10 mouse cellular contexts compared by ENCODE assay signal in genomic region chr15:86082551-86082961, GRCm38 (mm10). TPM values are rescaled to one million over a fixed set of nuclear protein-coding genes. Genes with fewer than 3 reads are reported as not detected.
A peak's percentile ranks its signal among the peaks of the same experiment; 100 is the strongest.
DNase-seq lines count a peak whose midpoint lies in the region; ATAC-seq and TF ChIP-seq lines count a peak whose summit lies in the region.
"Had no signal": no experiment of that assay in that cellular context is flagged by ENCODE, and none has a peak within 500 bp of the region (broad histone marks: within the 10 kb centered on the region; RNA-seq: fewer than 3 reads in every experiment).

No protein-coding gene starts in this region.

- peaks cover 92% of the 10 kb centered on the region for H3K4me1 ChIP-seq in heart, embryonic 10.5 days

- no peak overlapping the region for H3K4me3 ChIP-seq in heart, embryonic 10.5 days
- H3K4me3 ChIP-seq in left cerebral cortex, adult 2 months: no peak overlapping the region
- H3K4me3 ChIP-seq: neural tube, embryonic 13.5 days had no signal

- no peak for DNase-seq in heart, embryonic 10.5 days (ENCODE audit: low spot score)
- no peak for DNase-seq in heart, adult 9 months (ENCODE audit: low spot score in 2 of 2)
- DNase-seq in left cerebral cortex, adult 2 months (ENCODE audit: extremely low spot score in 1 of 2, low spot score in 2 of 2): peak in 1 of 2 experiments; percentile 45
- DNase-seq in left cerebral cortex, adult 11 months (ENCODE audit: low spot score): no peak
- DNase-seq in cerebellum, adult 11-12 months: peak; percentile 93
- DNase-seq in cerebellum, postnatal 36 days: peak; percentile 90 to 91
- no peak for DNase-seq in adrenal gland, adult 18-20 months (ENCODE audit: low spot score in 2 of 2)
- DNase-seq: lung, adult 2 months had no signal

- no peak for ATAC-seq in monocyte, adult 5-6 weeks (replicated peaks; ENCODE audit: insufficient number of reproducible peaks, low FRiP score, low TSS enrichment, poor library complexity, severe bottlenecking)

- no peaks in the 10 kb centered on the region for H3K27me3 ChIP-seq in heart, embryonic 10.5 days (ENCODE audit: insufficient read depth, poor library complexity, severe bottlenecking)
- H3K27me3 ChIP-seq: neural tube, embryonic 13.5 days had no signal

- no peak for TF ChIP-seq CTCF in left cerebral cortex, adult 2 months (IDR thresholded peaks at IDR 0.05)

- peak overlapping the region; percentile 82 for H3K27ac ChIP-seq in heart, embryonic 10.5 days
- peak overlapping the region; percentile 71 for H3K27ac ChIP-seq in left cerebral cortex, adult 2 months

- H3K9me3 ChIP-seq in heart, embryonic 10.5 days: no peaks in the 10 kb centered on the region
- H3K9me3 ChIP-seq: neural tube, embryonic 13.5 days had no signal

- no peaks in the 10 kb centered on the region for H3K36me3 ChIP-seq in heart, embryonic 10.5 days
- H3K36me3 ChIP-seq: neural tube, embryonic 13.5 days had no signal

- intact Hi-C loops in left cerebral cortex, adult 2 months (cut with DNase I): loop anchor here (2.0 kb wide), 1 partner anchor 24 kb away; no protein-coding TSS in a partner anchor

- 81% methylated on average over 11 of the region's 11 CpGs for WGBS in heart, embryonic 10.5 days

RNA-seq across cellular contexts. Expression of gene Gramd4, which starts 25.1 kb away (rescaled TPM):
- 9.6 and 11.6 TPM in 2 replicates for polyA plus RNA-seq in heart, embryonic 10.5 days (2016; fragmentation: Nextera tagmentation; extraction: Ambion mirVana)
- total RNA-seq in left cerebral cortex, adult 2 months (2021): 10 to 100 TPM; 46.2 to 51.7 TPM
- total RNA-seq in monocyte, adult 5-6 weeks (2017): 112 to 191 TPM (median 137 TPM) in 3 replicates
- 10 to 100 TPM; 12.7 to 14.6 TPM for total RNA-seq in adrenal gland, adult 18-20 months (2021)

RNA-seq across cellular contexts. Expression of gene Celsr1, which starts 49.0 kb away (rescaled TPM):
- polyA plus RNA-seq in heart, embryonic 10.5 days (2016; fragmentation: Nextera tagmentation; extraction: Ambion mirVana): 1.3 and 2.3 TPM in 2 replicates
- 1 to 10 TPM; 3.7 to 4.6 TPM for total RNA-seq in left cerebral cortex, adult 2 months (2021)
- total RNA-seq in monocyte, adult 5-6 weeks (2017): 0.11 to 2.1 TPM (median 0.76 TPM) in 3 replicates
- 1 to 10 TPM; 2.9 to 3.7 TPM for total RNA-seq in adrenal gland, adult 18-20 months (2021)

Comparison
In these comparisons a context has a peak if more than half of its experiments do, and no peak if none do; other contexts are left out.
1. DNase-seq: peak in cerebellum, adult 11-12 months (single experiment) and cerebellum, postnatal 36 days (2 of 2); none in heart, embryonic 10.5 days (single experiment), heart, adult 9 months (0 of 2), left cerebral cortex, adult 11 months (single experiment) and adrenal gland, adult 18-20 months (0 of 2).